Mouse (Mus musculus): ENCODE results near the gene Sac3d1. TPM values are rescaled to one million over a fixed set of nuclear protein-coding genes. Genes with fewer than 3 reads are reported as not detected.

The Sac3d1 gene
- polyA plus RNA-seq (2012; rRNA removed): 24.7 and 40.8 TPM in 2 replicates

DNA sequence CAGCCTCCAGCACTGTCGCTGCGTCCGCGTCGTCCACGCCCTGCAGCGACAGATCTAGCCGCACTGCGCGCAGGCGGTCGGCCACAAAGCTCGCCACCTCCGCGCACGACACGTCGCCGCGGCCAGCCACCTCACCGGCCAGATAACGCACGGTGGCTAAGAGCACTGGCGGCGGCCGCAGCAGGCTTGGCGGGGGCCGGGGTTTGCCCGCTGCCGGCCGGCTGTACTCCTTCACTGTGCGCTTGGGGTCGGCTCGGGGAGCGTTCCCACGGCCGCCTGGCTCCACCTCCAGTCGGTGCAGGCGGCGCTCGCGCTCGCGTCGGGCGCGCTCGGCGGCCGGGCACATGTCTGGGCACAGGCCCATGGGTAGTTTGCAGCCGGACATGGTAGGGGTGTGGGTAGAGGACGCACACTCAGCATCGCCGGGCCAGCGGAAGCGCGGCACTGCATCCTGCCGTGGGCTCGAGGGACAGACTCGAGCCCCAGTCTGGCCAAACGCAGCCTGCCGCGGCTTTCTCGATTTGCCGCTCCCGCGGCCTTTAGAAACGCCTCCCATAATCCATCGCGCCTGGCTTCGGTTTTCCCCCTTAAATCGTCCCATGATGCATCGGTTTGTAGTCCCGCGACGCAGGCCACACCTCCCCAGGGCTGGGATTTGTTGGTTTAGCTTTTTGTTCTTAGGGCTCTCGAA is at the start of gene Sac3d1:
Sac3d1 (minus strand) TSS at position 665 of the 691 bp plus-strand sequence.

DNA sequence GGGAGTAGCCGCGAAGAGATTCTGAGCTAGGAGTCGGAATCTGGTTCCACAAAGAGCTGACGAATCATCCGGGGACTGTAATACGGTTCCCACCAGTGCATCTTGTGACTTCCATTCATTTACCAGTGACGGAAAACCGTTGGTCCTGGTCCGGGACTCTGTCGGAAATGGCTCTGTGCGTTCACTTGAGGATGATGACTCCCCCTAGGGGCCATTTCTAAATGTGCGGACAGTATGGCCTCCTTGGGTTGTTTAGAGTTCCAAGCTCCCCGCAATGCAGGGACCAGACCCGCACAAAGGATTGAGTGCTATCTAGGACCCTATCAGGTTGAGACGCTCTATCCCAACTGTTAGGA is 22.9 kb upstream of the Sac3d1 start, which contains the start of gene Arl2:
Arl2 (minus strand) TSS at position 155 of the 356 bp plus-strand sequence.

DNA sequence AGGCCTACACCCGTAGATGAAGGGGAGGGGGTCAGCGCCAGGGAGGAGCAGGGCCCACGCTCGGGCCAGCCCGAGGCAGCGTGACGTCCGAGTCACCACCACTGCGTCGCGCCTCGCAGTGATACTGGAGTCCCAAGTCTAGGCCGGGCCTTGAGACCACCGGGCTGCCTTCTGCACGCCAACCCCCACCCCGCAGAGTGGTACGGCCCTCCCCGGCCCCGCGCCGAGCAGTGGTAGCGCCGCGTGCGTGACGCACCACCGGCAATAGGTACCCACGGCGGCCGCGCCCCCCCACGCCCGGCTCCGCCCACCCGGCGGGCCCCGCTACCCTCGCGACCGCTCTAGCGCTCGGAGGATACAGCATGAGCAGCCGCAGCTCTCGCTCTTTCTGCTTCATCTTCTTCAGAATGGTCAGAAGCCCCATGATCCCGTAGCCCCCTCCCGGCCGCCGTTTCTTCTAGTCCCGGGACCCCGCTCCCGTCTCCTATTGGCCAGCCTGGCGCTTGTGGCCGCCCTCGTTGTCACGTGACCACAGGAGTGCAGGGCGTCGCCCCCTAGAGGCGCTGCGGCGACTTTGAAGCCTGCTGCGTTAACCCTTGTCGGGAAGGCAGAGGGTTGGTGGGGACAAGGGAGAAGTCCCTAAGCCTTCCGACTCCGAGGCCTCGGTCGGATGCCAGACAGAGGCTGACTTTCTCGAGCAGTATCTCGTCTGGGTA is 22.4 kb upstream of the Sac3d1 start, which contains the start of gene Batf2:
Batf2 (plus strand) TSS at position 306 of the 716 bp plus-strand sequence.

DNA sequence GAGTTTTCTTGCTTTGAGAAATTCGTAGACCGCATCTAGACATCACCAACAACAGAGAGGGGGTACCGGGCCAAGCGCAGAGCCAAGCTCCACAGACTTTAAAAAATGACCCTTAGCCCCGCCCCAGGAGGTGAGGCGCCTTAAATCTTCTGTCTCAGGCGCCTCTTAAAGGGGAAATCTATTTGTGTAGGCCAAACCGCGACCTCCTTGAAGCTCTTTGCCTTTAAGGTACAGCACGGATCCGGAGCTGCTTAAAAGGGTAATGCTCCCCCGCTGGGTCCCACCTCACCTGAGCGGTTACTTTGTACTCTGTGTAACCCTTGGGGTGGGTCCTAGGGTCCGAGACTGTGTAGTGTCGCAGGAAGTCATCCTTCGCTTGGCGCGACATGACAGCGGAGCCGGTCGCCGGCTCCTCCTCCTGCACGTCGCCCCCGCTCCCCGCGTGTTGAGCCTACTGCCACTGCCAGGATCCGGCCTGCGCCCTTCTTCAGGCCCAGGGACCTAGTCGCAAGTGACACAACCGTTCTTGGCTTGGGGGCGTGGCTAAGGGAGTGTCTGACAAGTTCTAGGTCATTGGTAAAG is 9.4 kb upstream of the Sac3d1 start, which contains the start of gene Snx15:
Snx15 (minus strand) TSS at position 545 of the 582 bp plus-strand sequence.

DNA sequence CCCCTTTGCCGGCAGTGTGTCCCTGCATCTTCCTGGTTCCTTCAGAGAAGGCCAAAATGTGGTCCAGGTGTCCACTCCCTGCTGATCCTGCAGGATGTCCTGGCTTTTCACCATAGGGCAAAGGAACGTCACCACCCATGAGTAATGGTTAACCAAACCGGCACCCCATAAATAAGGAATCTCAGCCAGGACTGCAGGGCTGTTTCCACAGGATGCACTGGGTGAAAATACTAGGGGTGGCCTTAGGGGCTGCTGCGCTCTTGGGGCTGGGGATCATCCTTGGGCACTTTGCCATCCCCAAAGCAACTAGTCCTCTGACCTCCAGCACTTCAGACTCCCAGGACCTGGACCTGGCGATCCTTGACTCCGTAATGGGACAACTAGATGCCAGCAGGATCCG is 12.9 kb downstream of the Sac3d1 start, which contains the start of gene Naaladl1:
Naaladl1 (plus strand) TSS at position 197 of the 400 bp plus-strand sequence.

DNA sequence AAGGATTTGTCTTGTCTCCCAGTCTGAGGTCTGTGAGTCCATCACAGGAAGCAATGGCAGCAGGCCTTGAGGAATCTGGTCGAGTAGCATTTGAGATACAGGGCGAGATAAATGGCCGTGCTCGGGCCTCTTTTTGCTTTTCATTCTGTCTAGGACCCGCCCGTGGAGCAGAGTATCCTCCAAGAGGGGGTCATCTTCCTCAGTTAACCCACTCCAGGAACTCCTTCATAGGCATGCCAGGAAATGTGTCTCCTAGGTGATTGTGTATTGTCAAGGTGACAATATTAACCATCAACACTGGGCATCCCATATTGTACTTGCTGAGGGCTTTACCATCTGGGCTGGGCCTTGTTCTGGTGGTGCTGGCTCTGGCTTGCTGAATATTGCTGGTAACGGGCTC is 24.3 kb downstream of the Sac3d1 start, which contains the start of gene AC131692.1:
AC131692.1 (plus strand) TSS at position 301 of the 400 bp plus-strand sequence.

DNA sequence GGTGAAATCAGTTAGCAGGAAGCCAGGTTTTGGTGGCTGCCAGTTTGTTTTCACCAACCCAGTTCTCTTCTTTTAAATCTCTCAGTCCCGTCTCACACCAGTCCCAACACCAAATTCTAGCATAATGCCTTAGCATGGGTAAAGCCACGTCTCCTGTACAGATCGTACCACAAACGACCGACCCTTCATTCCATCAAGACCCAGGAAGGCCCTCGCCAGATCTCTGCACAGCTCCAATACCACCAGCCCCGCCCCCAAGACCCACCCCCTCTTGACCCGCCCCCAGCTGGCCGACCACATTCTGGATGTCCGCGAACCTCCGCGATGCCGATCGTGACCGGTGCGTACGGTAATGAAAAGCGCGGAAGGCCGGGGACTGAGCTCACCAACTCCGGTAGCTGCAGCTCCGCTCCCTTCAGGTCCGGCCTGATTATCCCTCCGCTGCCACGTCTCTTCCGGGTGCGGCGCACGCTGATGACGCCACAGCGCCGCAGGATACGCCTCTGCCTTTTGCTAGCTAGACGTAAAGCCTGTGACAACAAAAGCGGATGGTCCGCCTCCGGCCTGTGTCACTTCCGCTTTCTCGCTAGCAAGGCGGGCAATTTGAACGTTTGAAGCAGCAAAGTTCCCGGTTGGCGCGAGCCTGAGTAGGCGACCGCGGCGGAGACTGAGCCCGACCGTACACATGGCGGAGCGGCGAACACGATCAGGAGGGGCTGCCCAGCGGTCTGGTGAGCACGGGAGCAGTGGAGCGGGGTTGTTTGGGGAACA is 33.8 kb downstream of the Sac3d1 start, which contains the start of the genes Zfpl1 and Cdca5:
Zfpl1 (minus strand) TSS at position 479 of the 771 bp plus-strand sequence.
Cdca5 (plus strand) TSS at position 506 of the 771 bp plus-strand sequence.

DNA sequence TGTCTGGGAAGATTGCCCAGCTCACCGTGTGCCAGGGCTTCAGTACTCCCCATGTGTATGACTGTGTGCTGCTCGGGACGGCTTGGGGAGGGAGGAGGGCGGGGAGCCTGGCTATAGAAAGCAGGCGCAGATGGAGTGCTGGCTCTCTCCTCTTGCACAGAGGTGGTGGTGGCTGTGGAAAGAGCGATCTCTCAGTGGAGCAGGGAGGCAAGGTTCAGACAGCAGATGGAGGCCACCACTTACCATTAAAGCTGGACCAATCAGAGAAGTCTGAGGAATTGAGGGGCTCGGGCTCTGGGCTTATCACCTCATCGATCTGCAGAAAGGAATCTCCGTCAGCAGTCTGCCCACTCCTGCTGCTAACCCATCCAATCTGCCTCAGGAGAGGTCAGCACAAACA is 36.3 kb downstream of the Sac3d1 start, which contains the start of gene Gm28374:
Gm28374 (minus strand) TSS at position 101 of the 400 bp plus-strand sequence.

DNA sequence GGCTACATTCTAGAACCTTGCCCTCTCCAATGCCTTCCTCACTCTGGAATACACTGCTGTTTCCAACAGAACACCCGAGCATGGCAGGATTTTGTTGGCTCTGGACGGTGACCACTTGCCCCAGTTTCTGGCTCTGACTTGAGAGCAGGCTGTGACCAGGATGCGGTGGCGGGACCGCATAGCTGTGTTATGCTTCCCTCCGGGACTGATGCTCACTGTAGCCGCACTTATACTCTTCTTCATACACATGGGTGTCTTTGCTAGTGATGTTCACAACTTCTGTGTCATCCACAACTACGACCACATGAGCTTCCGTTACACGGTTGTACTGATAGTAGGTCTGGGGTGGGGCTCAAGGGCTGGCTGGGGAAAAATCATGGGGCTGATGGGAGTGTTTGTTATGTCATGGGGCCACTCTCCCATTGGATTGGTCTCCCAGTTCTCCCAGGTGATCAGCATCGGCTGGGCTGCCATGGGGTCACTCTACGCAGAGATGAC is 38.4 kb downstream of the Sac3d1 start, which contains the start of gene Tmem262:
Tmem262 (plus strand) TSS at position 51 of the 498 bp plus-strand sequence.

DNA sequence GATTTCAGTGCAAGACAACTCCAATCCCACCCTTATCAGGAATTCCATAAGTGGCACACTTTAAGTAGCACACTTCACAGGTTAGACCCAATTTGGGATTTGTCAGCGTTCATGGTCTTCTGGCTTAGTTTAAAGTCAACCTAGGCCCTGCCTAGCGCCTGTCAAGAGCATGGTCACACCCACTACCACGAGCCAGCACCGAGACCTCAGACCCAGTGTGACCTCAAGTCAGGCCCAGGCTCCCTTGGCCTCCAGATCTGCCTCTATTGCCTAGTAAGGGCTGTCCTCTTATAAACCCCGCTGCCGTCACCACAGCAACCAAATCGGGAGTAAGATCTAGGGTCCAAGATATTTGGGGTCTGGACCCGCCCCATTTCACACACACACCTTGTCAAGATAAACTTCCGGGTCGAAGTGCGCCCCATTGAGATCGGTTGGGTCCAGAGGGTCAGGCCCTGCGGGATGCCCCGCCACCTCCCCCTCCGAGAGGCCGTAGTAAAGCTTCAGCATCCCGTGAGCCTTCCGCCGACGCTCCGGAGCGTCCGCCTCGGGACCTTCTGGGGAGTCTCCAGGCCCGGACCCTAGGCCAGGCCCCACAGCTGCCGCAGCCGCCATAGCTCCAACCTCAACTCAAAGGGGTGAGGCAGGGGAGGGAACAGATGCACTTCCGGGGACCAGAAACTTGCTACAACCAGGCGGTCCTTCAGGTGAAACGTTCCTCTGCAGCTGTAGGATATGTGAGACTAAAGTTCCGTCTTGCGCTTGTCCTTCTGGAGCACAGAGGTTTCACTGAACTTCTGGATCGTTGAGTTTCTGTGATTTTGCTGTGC is 41.7 kb downstream of the Sac3d1 start, which contains the start of gene Vps51:
Vps51 (minus strand) TSS at position 668 of the 830 bp plus-strand sequence.

DNA sequence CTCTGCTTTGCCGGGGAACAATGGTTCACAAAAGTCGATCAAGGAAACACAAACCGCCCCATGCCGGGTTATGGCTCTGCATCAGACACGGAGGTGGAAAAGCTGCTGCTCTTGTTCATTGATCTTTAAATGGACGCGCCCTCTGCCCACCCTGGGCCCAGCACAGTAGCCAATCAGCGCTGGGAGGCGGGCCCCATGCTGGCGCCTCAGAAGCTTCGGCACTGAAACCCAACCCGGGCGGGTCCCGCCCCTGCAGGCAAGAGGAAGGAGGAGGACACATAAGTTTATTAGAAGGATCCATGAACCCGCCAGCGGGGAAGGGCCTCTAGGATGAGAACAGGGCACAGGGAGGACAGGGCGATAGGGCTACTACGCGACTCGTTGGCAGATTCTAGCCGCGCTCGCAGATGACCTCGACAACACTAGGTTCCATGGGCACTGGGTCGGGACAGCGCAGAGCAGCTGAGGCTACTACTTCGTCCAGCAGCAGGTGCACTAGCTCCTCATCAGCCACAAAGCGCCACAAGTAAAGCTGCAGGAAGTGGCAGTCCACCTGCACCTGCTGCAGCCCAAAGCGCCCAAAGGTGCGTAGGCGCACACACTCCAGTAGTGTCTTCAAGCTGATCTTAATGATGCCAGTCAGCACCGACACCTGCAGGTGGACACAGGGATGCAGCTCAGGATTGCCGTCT is 50.6 kb downstream of the Sac3d1 start, which contains the start of gene Tm7sf2:
Tm7sf2 (minus strand) TSS at position 650 of the 692 bp plus-strand sequence.

Other genes starting within 250 kb of the Sac3d1 start
- 9.3 and 10.0 TPM in 2 replicates for gene Frmd8, start 243.4 kb downstream of the Sac3d1 start, polyA plus RNA-seq (2012; rRNA removed)
- 9.7 and 9.8 TPM in 2 replicates for gene Slc25a45, start 240.8 kb downstream of the Sac3d1 start, polyA plus RNA-seq (2012; rRNA removed)
- gene Tigd3, start 224.5 kb downstream of the Sac3d1 start, polyA plus RNA-seq (2012; rRNA removed): 0.19 and 0.25 TPM in 2 replicates
- gene Dpf2, start 205.6 kb downstream of the Sac3d1 start, polyA plus RNA-seq (2012; rRNA removed): 29.4 and 29.7 TPM in 2 replicates
- 7.8 and 8.0 TPM in 2 replicates for gene Cdc42ep2, start 193.8 kb downstream of the Sac3d1 start, polyA plus RNA-seq (2012; rRNA removed)
- gene Pola2, start 154.4 kb downstream of the Sac3d1 start, polyA plus RNA-seq (2012; rRNA removed): 14.8 and 18.1 TPM in 2 replicates
- gene Slc22a20, start 132.5 kb downstream of the Sac3d1 start, polyA plus RNA-seq (2012; rRNA removed): not detected in 2 replicates
- gene Capn1, start 102.8 kb downstream of the Sac3d1 start, polyA plus RNA-seq (2012; rRNA removed): 37.4 and 43.7 TPM in 2 replicates
- gene Syvn1, start 72.1 kb downstream of the Sac3d1 start, polyA plus RNA-seq (2012; rRNA removed): 45.0 and 47.3 TPM in 2 replicates
- gene Mrpl49, start 60.9 kb downstream of the Sac3d1 start, polyA plus RNA-seq (2012; rRNA removed): 5.1 and 5.2 TPM in 2 replicates
- gene Fau, start 60.8 kb downstream of the Sac3d1 start, polyA plus RNA-seq (2012; rRNA removed): 722 and 1,119 TPM in 2 replicates
- 37.3 and 60.7 TPM in 2 replicates for gene Znhit2, start 57.5 kb downstream of the Sac3d1 start, polyA plus RNA-seq (2012; rRNA removed)
- gene Tm7sf2, start 50.3 kb downstream of the Sac3d1 start, polyA plus RNA-seq (2012; rRNA removed): 43.1 and 48.4 TPM in 2 replicates
- gene Vps51, start 41.4 kb downstream of the Sac3d1 start, polyA plus RNA-seq (2012; rRNA removed): 34.6 and 34.9 TPM in 2 replicates
- not detected in 2 replicates for gene Tmem262, start 38.6 kb downstream of the Sac3d1 start, polyA plus RNA-seq (2012; rRNA removed)
- gene Gm28374, start 36.4 kb downstream of the Sac3d1 start, polyA plus RNA-seq (2012; rRNA removed): 0.10 and 0.34 TPM in 2 replicates
- 64.7 and 68.1 TPM in 2 replicates for gene Zfpl1, start 33.7 kb downstream of the Sac3d1 start, polyA plus RNA-seq (2012; rRNA removed)
- 0.80 and 1.0 TPM in 2 replicates for gene Cdca5, start 33.7 kb downstream of the Sac3d1 start, polyA plus RNA-seq (2012; rRNA removed)
- gene AC131692.1, start 24.2 kb downstream of the Sac3d1 start, polyA plus RNA-seq (2012; rRNA removed): not detected in 2 replicates
- 0.19 and 0.30 TPM in 2 replicates for gene Naaladl1, start 12.9 kb downstream of the Sac3d1 start, polyA plus RNA-seq (2012; rRNA removed)
- gene Snx15, start 9.7 kb upstream of the Sac3d1 start, polyA plus RNA-seq (2012; rRNA removed): 32.0 and 40.7 TPM in 2 replicates
- 7.1 and 7.8 TPM in 2 replicates for gene Batf2, start 22.3 kb upstream of the Sac3d1 start, polyA plus RNA-seq (2012; rRNA removed)
- gene Arl2, start 22.9 kb upstream of the Sac3d1 start, polyA plus RNA-seq (2012; rRNA removed): 90.1 and 115 TPM in 2 replicates
- not detected in 2 replicates for gene Majin, start 65.7 kb upstream of the Sac3d1 start, polyA plus RNA-seq (2012; rRNA removed)
- 0.50 and 1.0 TPM in 2 replicates for gene Gpha2, start 107.7 kb upstream of the Sac3d1 start, polyA plus RNA-seq (2012; rRNA removed)
- gene Ppp2r5b, start 117.2 kb upstream of the Sac3d1 start, polyA plus RNA-seq (2012; rRNA removed): 47.1 and 114 TPM in 2 replicates
- 48.8 and 62.8 TPM in 2 replicates for gene Atg2a, start 123.0 kb upstream of the Sac3d1 start, polyA plus RNA-seq (2012; rRNA removed)
- 152 and 233 TPM in 2 replicates for gene Ehd1, start 158.1 kb upstream of the Sac3d1 start, polyA plus RNA-seq (2012; rRNA removed)
- gene Cdc42bpg, start 187.8 kb upstream of the Sac3d1 start, polyA plus RNA-seq (2012; rRNA removed): 28.3 and 31.9 TPM in 2 replicates
- gene Men1, start 216.3 kb upstream of the Sac3d1 start, polyA plus RNA-seq (2012; rRNA removed): 24.3 and 27.1 TPM in 2 replicates
- 45.1 and 53.0 TPM in 2 replicates for gene Map4k2, start 222.5 kb upstream of the Sac3d1 start, polyA plus RNA-seq (2012; rRNA removed)
- 89.7 and 109 TPM in 2 replicates for gene Sf1, start 245.0 kb upstream of the Sac3d1 start, polyA plus RNA-seq (2012; rRNA removed)

Data from stomach, adult 2 months (tissue).